Mouse (Mus musculus) liver, postnatal 0 days (tissue): ENCODE results near the gene Ing5.

ENCODE experiments used
- CTCF ChIP-seq: sonication (generic); IDR thresholded peaks from 2 replicates; pipeline ENCODE4 v1.5.1; 2016; ENCODE audit warnings: antibody characterized with exemption, low read depth
- EP300 ChIP-seq: IDR thresholded peaks from 2 replicates; pipeline ENCODE4 v1.6.1; 2016; ENCODE audit warnings: antibody characterized with exemption, low read depth, mild to moderate bottlenecking

DNA sequence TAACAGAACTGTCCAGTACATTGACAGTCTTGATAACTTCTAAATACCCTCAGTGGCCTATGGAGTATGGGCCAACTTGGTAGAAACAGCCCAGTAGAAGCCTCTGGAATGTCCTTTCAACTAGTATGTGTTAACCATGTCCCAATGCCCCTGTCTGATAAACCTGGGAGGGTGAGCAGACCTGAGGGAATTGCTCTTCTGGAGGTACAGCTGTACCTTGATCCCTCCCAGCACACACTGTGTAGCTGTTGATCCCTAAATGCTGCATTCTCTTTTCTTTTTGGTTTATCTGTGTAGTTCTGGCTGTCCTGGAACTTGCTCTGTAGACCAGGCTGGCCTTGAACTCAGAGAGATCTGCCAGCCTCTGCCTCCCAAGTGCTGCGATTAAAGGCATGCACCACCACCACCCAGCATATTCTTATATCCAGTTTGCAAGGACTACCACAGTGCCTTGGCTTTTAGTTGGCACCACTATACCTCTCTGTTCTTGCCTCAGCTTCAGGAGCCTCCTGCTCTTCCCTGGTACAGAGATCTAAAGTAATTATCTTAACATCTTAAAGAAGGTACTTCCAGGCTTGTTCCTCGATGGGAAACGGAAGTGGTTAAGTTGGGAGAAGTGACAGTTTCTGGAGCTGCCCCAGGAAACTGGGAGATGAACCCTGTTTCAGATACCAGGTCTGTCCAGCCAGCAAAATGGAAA is 20.2 kb downstream of the Ing5 start:
- TF ChIP-seq EP300 (no peak), CTCF (no peak)
